Mouse (Mus musculus): ENCODE measurements around the gene Olfr1252. TPM values are rescaled to one million over a fixed set of nuclear protein-coding genes. Genes with fewer than 3 reads are reported as not detected.

Gene Olfr1252
- not detected for total RNA-seq (2021)
- long read RNA-seq, experiment 1 = 0 reads
- long read RNA-seq, experiment 2 = 0 reads

DNA sequence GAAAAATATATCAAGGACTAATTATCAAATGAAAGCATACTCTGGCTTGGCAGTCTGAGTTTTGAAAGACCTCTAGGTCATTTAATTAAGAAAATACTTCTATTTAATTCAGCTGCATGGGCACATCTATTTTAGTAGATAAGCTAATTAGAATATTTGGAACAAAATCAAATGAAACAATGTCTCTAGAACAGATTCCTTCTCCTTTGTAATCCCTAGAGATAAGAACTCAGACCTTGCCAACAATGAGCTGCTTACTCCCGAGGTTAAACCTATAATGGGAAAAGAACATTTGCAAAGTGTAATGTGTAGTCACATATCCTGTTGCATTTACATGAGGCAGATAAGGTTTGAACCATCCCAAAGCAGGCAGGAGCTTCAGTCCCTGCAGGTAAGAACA, at the start of gene Olfr1252:
TSS of gene Olfr1252 (minus strand) at position 101 of the 400 bp plus-strand sequence.
- DNase-seq (ENCODE audit: low spot score in 2 of 2) = no peak

GRCm38 (mm10) chr2:89756990-89757389, 32.2 kb upstream of the Olfr1252 start, which contains the start of gene Olfr1253:
Olfr1253 (minus strand) TSS chr2:89757090.
- DNase-seq (ENCODE audit: low spot score in 2 of 2) = no peak

- no peak for DNase-seq (ENCODE audit: low spot score in 2 of 2)
Measured at GRCm38 (mm10) chr2:89691980-89692379, 32.8 kb downstream of the Olfr1252 start.

DNA sequence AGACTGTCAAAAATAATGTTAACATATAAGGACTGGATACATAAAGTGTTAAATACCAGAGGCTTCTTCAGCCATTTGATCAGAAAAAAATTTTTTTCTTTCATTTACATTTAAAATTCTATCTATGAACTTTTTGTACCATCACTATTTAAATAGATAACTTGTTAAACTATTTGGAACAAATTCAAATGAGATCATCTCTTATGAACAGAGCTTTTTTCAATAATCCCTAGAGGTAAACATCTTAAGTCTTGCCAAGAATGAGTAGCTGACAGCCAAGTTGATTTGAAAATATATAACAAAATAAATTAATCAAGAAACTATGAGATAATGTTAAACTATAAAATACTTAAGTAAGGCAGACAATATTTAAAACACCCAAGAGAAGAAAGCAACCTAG, 53.0 kb downstream of the Olfr1252 start, which contains the start of gene Olfr1251:
TSS of gene Olfr1251 (minus strand) at position 101 of the 400 bp plus-strand sequence.
- no peak for DNase-seq (ENCODE audit: low spot score in 2 of 2)

Other genes with a start within 250 kb of the Olfr1252 start
- not detected for gene Olfr1241, start 237.9 kb downstream of the Olfr1252 start, total RNA-seq (2021)
- not detected for gene Olfr1242, start 226.7 kb downstream of the Olfr1252 start, total RNA-seq (2021)
- not detected for gene Olfr1243, start 193.5 kb downstream of the Olfr1252 start, total RNA-seq (2021)
- gene Olfr1245, start 146.6 kb downstream of the Olfr1252 start, total RNA-seq (2021) = not detected
- gene Olfr1246, start 131.9 kb downstream of the Olfr1252 start, total RNA-seq (2021) = not detected
- gene Olfr1247, start 110.9 kb downstream of the Olfr1252 start, total RNA-seq (2021) = under 1 TPM in 1 of 2 experiments, not detected in 1; 0.06 TPM
- not detected for gene Olfr1248, start 106.8 kb downstream of the Olfr1252 start, total RNA-seq (2021)
- not detected for gene Olfr1249, start 90.0 kb downstream of the Olfr1252 start, total RNA-seq (2021)
- gene Olfr1250, start 63.5 kb downstream of the Olfr1252 start, total RNA-seq (2021) = not detected
- not detected for gene Olfr1251, start 53.1 kb downstream of the Olfr1252 start, total RNA-seq (2021)
- not detected for gene Olfr1253, start 32.1 kb upstream of the Olfr1252 start, total RNA-seq (2021)
- not detected for gene Olfr1254, start 68.6 kb upstream of the Olfr1252 start, total RNA-seq (2021)
- not detected for gene Olfr1255, start 87.0 kb upstream of the Olfr1252 start, total RNA-seq (2021)
- not detected for gene Olfr1256, start 116.5 kb upstream of the Olfr1252 start, total RNA-seq (2021)
- not detected for gene Olfr48, start 123.2 kb upstream of the Olfr1252 start, total RNA-seq (2021)
- not detected for gene Olfr1257, start 153.4 kb upstream of the Olfr1252 start, total RNA-seq (2021)
- not detected for gene Olfr1258, start 202.3 kb upstream of the Olfr1252 start, total RNA-seq (2021)
- gene Olfr1259, start 223.7 kb upstream of the Olfr1252 start, total RNA-seq (2021) = not detected
- gene Olfr1260, start 249.3 kb upstream of the Olfr1252 start, total RNA-seq (2021) = not detected

All from adrenal gland, postnatal 4 days (tissue).